Comparison of ENCODE assay signal across 14 mouse cellular contexts in the genomic region with DNA sequence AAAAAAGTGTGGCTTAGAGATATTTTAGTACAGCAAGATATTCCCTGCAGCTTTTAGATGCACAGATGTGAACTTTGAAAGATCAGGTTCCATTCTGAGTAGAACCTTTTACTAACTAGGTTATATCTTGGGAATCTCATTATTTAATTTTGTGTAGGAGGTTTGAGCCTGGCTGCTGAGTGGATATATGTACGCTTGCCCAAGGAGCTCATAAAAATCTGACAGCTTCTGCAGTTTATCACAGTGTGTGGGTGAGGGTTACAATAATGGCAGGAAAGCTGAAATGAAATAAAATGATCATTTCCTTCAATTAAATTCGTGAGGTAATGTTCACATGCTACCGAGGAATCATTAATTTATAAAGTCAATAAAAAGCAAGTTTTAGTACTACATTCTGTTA.
"Had no signal": no experiment of that assay in that cellular context is flagged by ENCODE, and none has a peak within 500 bp of the region (broad histone marks: within the 10 kb centered on the region; RNA-seq: fewer than 3 reads in every experiment).

No protein-coding gene starts in this region.

- H3K4me3 ChIP-seq: midbrain, embryonic 10.5 days; midbrain, embryonic 12.5 days; stomach, embryonic 15.5 days had no signal

- H3K9me3 ChIP-seq: midbrain, embryonic 10.5 days; midbrain, embryonic 12.5 days; stomach, embryonic 15.5 days had no signal

- H3K9ac ChIP-seq: liver, embryonic 14.5 days; lung, embryonic 14.5 days; midbrain, embryonic 12.5 days; stomach, embryonic 15.5 days had no signal

- DNase-seq: lung, adult 18-20 months; lung, embryonic 14.5 days; lung, postnatal 10 days; lung, postnatal 4 days; midbrain, embryonic 14.5 days; right cerebral cortex, postnatal 14 days; thymus, adult 2 months; thymus, postnatal 25 days; thymus, postnatal 4 days had no signal

- H3K4me2 ChIP-seq: lung, embryonic 14.5 days; midbrain, embryonic 12.5 days; stomach, embryonic 15.5 days had no signal

- H3K27ac ChIP-seq: liver, embryonic 14.5 days; midbrain, embryonic 10.5 days; midbrain, embryonic 12.5 days; stomach, embryonic 15.5 days; stomach, postnatal 0 days had no signal

- H3K4me1 ChIP-seq: midbrain, embryonic 10.5 days; midbrain, embryonic 12.5 days; stomach, embryonic 15.5 days had no signal

- H3K36me3 ChIP-seq: midbrain, embryonic 10.5 days; midbrain, embryonic 12.5 days; stomach, embryonic 15.5 days had no signal

- H3K27me3 ChIP-seq: midbrain, embryonic 12.5 days; stomach, embryonic 15.5 days had no signal
